Mouse (Mus musculus) kidney, adult 2 months (tissue): ENCODE measurements around the gene Pth1r.

Source experiments
- CTCF ChIP-seq: fragments of 200-500 bp; conservative IDR thresholded peaks from 2 replicates; pipeline ENCODE4 v1.5.1; 2011; ENCODE audit warnings: low read depth, mild to moderate bottlenecking, control low read depth, low read length, moderate library complexity, mixed read lengths; ENCODE audit not compliant: insufficient read depth, insufficient read length
- POLR2A ChIP-seq: fragments of 200-500 bp; IDR thresholded peaks from one replicate; pipeline ENCODE4 v1.6.1; 2011; ENCODE audit warnings: low read depth, low read length, control low read depth

DNA sequence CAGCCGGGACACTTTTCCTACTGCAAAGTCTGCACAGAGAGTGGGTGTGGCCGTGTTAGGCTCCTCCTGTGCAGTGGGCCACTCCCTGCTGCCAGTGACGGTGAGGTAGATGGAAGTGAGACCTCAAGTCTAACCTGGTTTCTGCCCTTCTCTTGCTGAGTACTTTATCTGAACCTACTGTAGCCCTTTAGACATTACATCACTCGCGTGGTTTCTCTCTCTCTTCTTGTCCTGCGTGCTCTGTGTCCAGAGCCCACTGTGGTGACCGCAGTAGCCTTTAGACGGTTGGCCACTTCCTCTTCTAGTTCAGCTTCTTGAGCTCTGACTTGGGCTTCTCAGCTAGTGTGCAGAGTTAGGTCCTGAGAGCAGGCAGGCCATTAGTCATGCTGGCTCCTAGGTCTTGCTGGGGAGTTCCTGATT, 70.4 kb downstream of the Pth1r start:
- no peak for TF ChIP-seq CTCF
- no peak for TF ChIP-seq POLR2A
